Mouse (Mus musculus): ENCODE data around the gene Tigd3.

- TF ChIP-seq ZNF384 (IDR thresholded peaks at IDR 0.05; ENCODE audit: low read depth, low read length): no peak; the same call in 1 of the 2 replicates
- no peak for TF ChIP-seq MAFK (IDR thresholded peaks at IDR 0.05; ENCODE audit: insufficient read depth, low read depth, low read length)
- TF ChIP-seq ZC3H11A (IDR thresholded peaks at IDR 0.05; ENCODE audit: borderline replicate concordance, low read depth, low read length): no peak
- TF ChIP-seq CHD2 (IDR thresholded peaks at IDR 0.05; ENCODE audit: low read depth, low read length): no peak
Observed at GRCm38 (mm10) chr19:5846154-5846553, 47.8 kb downstream of the Tigd3 start.

Measured in ES-E14 (cell line).